Mouse (Mus musculus) heart, postnatal 0 days (tissue): ENCODE data around the gene Csdc2.

Experiments
- CTCF ChIP-seq: IDR thresholded peaks from 2 replicates; pipeline ENCODE4 v1.5.1; 2016; ENCODE audit warnings: antibody characterized with exemption, control low read depth, low read depth
- EP300 ChIP-seq: IDR thresholded peaks from 2 replicates; pipeline ENCODE4 v1.6.1; 2016; ENCODE audit warnings: antibody characterized with exemption, low read depth

- TF ChIP-seq CTCF, result no peak
- TF ChIP-seq EP300, result no peak
Measured at GRCm38 (mm10) chr15:81933986-81934385, 2.6 kb upstream of the Csdc2 start.
